In genomic region chr7:35553751-35554604, GRCm38 (mm10) we compare ENCODE assay signal across 8 mouse cellular contexts. TPM values are rescaled to one million over a fixed set of nuclear protein-coding genes. Genes with fewer than 3 reads are reported as not detected.
DNase-seq lines count a peak whose midpoint lies in the region; ATAC-seq and TF ChIP-seq lines count a peak whose summit lies in the region.

No protein-coding gene starts in this region.

- TF ChIP-seq EP300 in heart, adult 2 months (IDR thresholded peaks at IDR 0.05; ENCODE audit: insufficient read depth, low read depth, low read length): no peak
- TF ChIP-seq EP300 in liver, embryonic 14.5 days (IDR thresholded peaks at IDR 0.05; ENCODE audit: low read depth): no peak

- no peaks in the 10 kb centered on the region for H3K36me3 ChIP-seq in heart, adult 2 months (ENCODE audit: control insufficient read depth, insufficient read depth, low read length)
- H3K36me3 ChIP-seq in forebrain, embryonic 16.5 days (ENCODE audit: control insufficient read depth, insufficient read depth): peaks cover 9% of the 10 kb centered on the region
- H3K36me3 ChIP-seq in kidney, postnatal 0 days (ENCODE audit: insufficient read depth, low read length): peaks cover 11% of the 10 kb centered on the region
- H3K36me3 ChIP-seq in liver, embryonic 14.5 days (replicated peaks; ENCODE audit: control insufficient read depth, insufficient read depth, low read depth): peaks cover 31% of the 10 kb centered on the region

- no peak for TF ChIP-seq POLR2A in heart, adult 2 months (IDR thresholded peaks at IDR 0.05; ENCODE audit: insufficient read depth, low read depth, low read length)

- H3K9ac ChIP-seq in heart, adult 2 months (ENCODE audit: low read depth, low read length): no peak overlapping the region
- H3K9ac ChIP-seq in forebrain, embryonic 16.5 days (replicated peaks; ENCODE audit: low read depth, low read length): no peak overlapping the region
- H3K9ac ChIP-seq in kidney, postnatal 0 days (ENCODE audit: low read depth, low read length): no peak overlapping the region
- H3K9ac ChIP-seq in liver, embryonic 14.5 days (replicated peaks): peak overlapping the region; percentile 84

- peak overlapping the region; percentile 26; the same call in 1 of the 2 replicates for H3K4me3 ChIP-seq in heart, adult 2 months
- H3K4me3 ChIP-seq in forebrain, embryonic 16.5 days (replicated peaks; ENCODE audit: low read length): peak overlapping the region; percentile 66
- peak overlapping the region; percentile 77 for H3K4me3 ChIP-seq in kidney, postnatal 0 days (replicated peaks; ENCODE audit: low read depth, low read length)
- peak overlapping the region; percentile 76 to 79 for H3K4me3 ChIP-seq in liver, embryonic 14.5 days (ENCODE audit: insufficient read depth in 1 of 2, low read depth in 2 of 2, low read length in 2 of 2)

- H3K4me1 ChIP-seq in heart, adult 2 months (ENCODE audit: control insufficient read depth, insufficient read depth, low read length): no peaks in the 10 kb centered on the region
- H3K4me1 ChIP-seq in forebrain, embryonic 16.5 days (replicated peaks; ENCODE audit: control insufficient read depth, insufficient read depth, low read length): peaks cover 12% of the 10 kb centered on the region
- no peaks in the 10 kb centered on the region; the same call in 1 of the 2 replicates for H3K4me1 ChIP-seq in kidney, postnatal 0 days (replicated peaks; ENCODE audit: insufficient read depth, low read length)
- peaks cover 41 to 45% of the 10 kb centered on the region in 2 experiments for H3K4me1 ChIP-seq in liver, embryonic 14.5 days (replicated peaks; ENCODE audit: control insufficient read depth in 2 of 2, insufficient read depth in 2 of 2, low read length in 1 of 2)

- no peaks in the 10 kb centered on the region for H3K79me2 ChIP-seq in heart, adult 2 months (replicated peaks; ENCODE audit: control insufficient read depth, insufficient read depth, low read length)

- no peaks in the 10 kb centered on the region for H3K9me3 ChIP-seq in forebrain, embryonic 16.5 days (ENCODE audit: control insufficient read depth, low read length)
- H3K9me3 ChIP-seq in kidney, postnatal 0 days (replicated peaks; ENCODE audit: low read length): no peaks in the 10 kb centered on the region
- H3K9me3 ChIP-seq in liver, embryonic 14.5 days (ENCODE audit: control insufficient read depth, low read length): no peaks in the 10 kb centered on the region

- intact Hi-C loops in heart, adult 2 months (cut with DNase I): loop anchor here (10.0 kb wide), 1 partner anchor 159 kb away; the partner anchor contains the start of genes Cep89 and Faap24

- peak in 1 of 2 experiments; percentile 4 for DNase-seq in heart, adult 2 months
- DNase-seq in heart, adult 9 months (ENCODE audit: low spot score in 2 of 2): no peak
- DNase-seq in c-Kit-negative CD71-positive TER-119-positive erythroid progenitor cells, embryonic 14.5 days (ENCODE audit: low read depth, low spot score): peak; percentile 66
- peak; percentile 43 for DNase-seq in kidney, postnatal 0 days (ENCODE audit: low spot score)
- no peak for DNase-seq in liver, embryonic 14.5 days (ENCODE audit: low read depth in 3 of 3, low spot score in 3 of 3)
- DNase-seq in retina, postnatal 1 day: peak; percentile 32
- DNase-seq in ovary, postnatal 14 days (ENCODE audit: low spot score): no peak

- peak; percentile 58 for TF ChIP-seq CTCF in heart, adult 2 months (IDR thresholded peaks at IDR 0.05)
- peak; percentile 58 for TF ChIP-seq CTCF in kidney, postnatal 0 days (IDR thresholded peaks at IDR 0.05; ENCODE audit: low read depth)
- peak; percentile 51; the same call in 1 of the 2 replicates for TF ChIP-seq CTCF in liver, embryonic 14.5 days (IDR thresholded peaks at IDR 0.05; ENCODE audit: low read depth)

- WGBS in heart, adult 2 months: 74% methylated on average over 10 of the region's 10 CpGs
- 65% methylated on average over 10 of the region's 10 CpGs for whole genome bisulfite sequencing in forebrain, embryonic 16.5 days
- WGBS in kidney, postnatal 0 days: 65% methylated on average over 10 of the region's 10 CpGs
- WGBS in liver, embryonic 14.5 days (ENCODE audit: insufficient replicate concordance): 22% methylated on average over 10 of the region's 10 CpGs

- H3K27me3 ChIP-seq in heart, adult 2 months (ENCODE audit: control insufficient read depth, insufficient read depth, low read length): no peaks in the 10 kb centered on the region
- H3K27me3 ChIP-seq in forebrain, embryonic 16.5 days (replicated peaks; ENCODE audit: control insufficient read depth, insufficient read depth, low read length): no peaks in the 10 kb centered on the region
- no peaks in the 10 kb centered on the region for H3K27me3 ChIP-seq in kidney, postnatal 0 days (ENCODE audit: insufficient read depth, low read length)
- no peaks in the 10 kb centered on the region for H3K27me3 ChIP-seq in liver, embryonic 14.5 days (ENCODE audit: control insufficient read depth, insufficient read depth, low read length)

- no peak overlapping the region; the same call in 1 of the 2 replicates for H3K27ac ChIP-seq in heart, adult 2 months
- H3K27ac ChIP-seq in forebrain, embryonic 16.5 days (ENCODE audit: low read length): no peak overlapping the region
- peak overlapping the region; percentile 100; the same call in 1 of the 2 replicates for H3K27ac ChIP-seq in kidney, postnatal 0 days
- peak overlapping the region; percentile 90 for H3K27ac ChIP-seq in liver, embryonic 14.5 days

- no peak for ATAC-seq in forebrain, embryonic 16.5 days
- no peak for ATAC-seq in kidney, postnatal 0 days (replicated peaks; ENCODE audit: low FRiP score, low read depth)
- no peak for ATAC-seq in liver, embryonic 14.5 days (ENCODE audit: insufficient read depth)

- peak overlapping the region; percentile 97 for H3K4me2 ChIP-seq in forebrain, embryonic 16.5 days (ENCODE audit: low read length)
- peak overlapping the region; percentile 98 for H3K4me2 ChIP-seq in kidney, postnatal 0 days (ENCODE audit: low read length)
- H3K4me2 ChIP-seq in liver, embryonic 14.5 days (ENCODE audit: low read depth): peak overlapping the region; percentile 79

RNA-seq across cellular contexts. Expression of gene Nudt19, which starts 2.1 kb away (rescaled TPM):
- 10 to 100 TPM; 63.9 to 73.5 TPM for total RNA-seq in heart, adult 2 months (2021)
- polyA plus RNA-seq in heart, adult 2 months (2012; rRNA removed): 44.1 and 59.6 TPM in 2 replicates
- 111 and 123 TPM in 2 replicates for polyA plus RNA-seq in forebrain, embryonic 16.5 days (2015; fragmentation: Nextera tagmentation; extraction: Ambion mirVana)
- polyA plus RNA-seq in kidney, postnatal 0 days (2015; fragmentation: Nextera tagmentation; extraction: Ambion mirVana): 135 and 138 TPM in 2 replicates
- polyA plus RNA-seq in liver, embryonic 14.5 days (2012; rRNA removed): 27.6 and 53.2 TPM in 2 replicates
- 81.7 and 86.0 TPM in 2 replicates for polyA plus RNA-seq in liver, embryonic 14.5 days (2014; fragmentation: Nextera tagmentation; extraction: Ambion mirVana)

RNA-seq across cellular contexts. Expression of gene Tdrd12, which starts 16.4 kb away (rescaled TPM):
- total RNA-seq in heart, adult 2 months (2021): under 1 TPM in 1 of 2 experiments, not detected in 1; 0.27 TPM
- polyA plus RNA-seq in heart, adult 2 months (2012; rRNA removed): not detected in 2 replicates
- 0.60 and 0.84 TPM in 2 replicates for polyA plus RNA-seq in forebrain, embryonic 16.5 days (2015; fragmentation: Nextera tagmentation; extraction: Ambion mirVana)
- 0.38 and 0.62 TPM in 2 replicates for polyA plus RNA-seq in kidney, postnatal 0 days (2015; fragmentation: Nextera tagmentation; extraction: Ambion mirVana)
- polyA plus RNA-seq in liver, embryonic 14.5 days (2012; rRNA removed): 0.10 and 0.11 TPM in 2 replicates
- polyA plus RNA-seq in liver, embryonic 14.5 days (2014; fragmentation: Nextera tagmentation; extraction: Ambion mirVana): not detected in 2 replicates

RNA-seq across cellular contexts. Expression of gene Rgs9bp, which starts 31.4 kb away (rescaled TPM):
- total RNA-seq in heart, adult 2 months (2021): under 1 TPM; 0.05 TPM
- polyA plus RNA-seq in heart, adult 2 months (2012; rRNA removed): 0.06 TPM in 1 of 2 replicates, not detected in the other
- 0.11 and 0.22 TPM in 2 replicates for polyA plus RNA-seq in forebrain, embryonic 16.5 days (2015; fragmentation: Nextera tagmentation; extraction: Ambion mirVana)
- polyA plus RNA-seq in kidney, postnatal 0 days (2015; fragmentation: Nextera tagmentation; extraction: Ambion mirVana): 0.05 and 0.11 TPM in 2 replicates
- 0.08 and 0.11 TPM in 2 replicates for polyA plus RNA-seq in liver, embryonic 14.5 days (2012; rRNA removed)
- polyA plus RNA-seq in liver, embryonic 14.5 days (2014; fragmentation: Nextera tagmentation; extraction: Ambion mirVana): 0.03 and 0.05 TPM in 2 replicates

RNA-seq across cellular contexts. Expression of gene Ankrd27, which starts 32.1 kb away (rescaled TPM):
- total RNA-seq in heart, adult 2 months (2021): 10 to 100 TPM; 12.5 to 13.7 TPM
- 10.6 and 13.2 TPM in 2 replicates for polyA plus RNA-seq in heart, adult 2 months (2012; rRNA removed)
- polyA plus RNA-seq in forebrain, embryonic 16.5 days (2015; fragmentation: Nextera tagmentation; extraction: Ambion mirVana): 35.7 and 38.9 TPM in 2 replicates
- 18.5 and 19.5 TPM in 2 replicates for polyA plus RNA-seq in kidney, postnatal 0 days (2015; fragmentation: Nextera tagmentation; extraction: Ambion mirVana)
- polyA plus RNA-seq in liver, embryonic 14.5 days (2012; rRNA removed): 11.6 and 13.5 TPM in 2 replicates
- 20.9 and 22.8 TPM in 2 replicates for polyA plus RNA-seq in liver, embryonic 14.5 days (2014; fragmentation: Nextera tagmentation; extraction: Ambion mirVana)

Comparison
In these comparisons a context has a peak if more than half of its experiments do, and no peak if none do; other contexts are left out.
1. DNase-seq: peak in c-Kit-negative CD71-positive TER-119-positive erythroid progenitor cells, embryonic 14.5 days (single experiment), kidney, postnatal 0 days (single experiment) and retina, postnatal 1 day (single experiment); none in heart, adult 9 months (0 of 2), liver, embryonic 14.5 days (0 of 3) and ovary, postnatal 14 days (single experiment).
2. H3K27ac ChIP-seq: peak in kidney, postnatal 0 days (single experiment) and liver, embryonic 14.5 days (single experiment); none in heart, adult 2 months (single experiment) and forebrain, embryonic 16.5 days (single experiment).
3. H3K4me3 ChIP-seq: peak in every context shown above with its lines; median percentile 78 in liver, embryonic 14.5 days; 77 in kidney, postnatal 0 days; 66 in forebrain, embryonic 16.5 days; 26 in heart, adult 2 months.
4. Peak in every context shown above with its lines, with median percentiles within 50 percentile points of each other: CTCF ChIP-seq and H3K4me2 ChIP-seq.